Mouse (Mus musculus) forebrain, embryonic 13.5 days (tissue): Measurements from ENCODE around the gene Nrip3. TPM values are rescaled to one million over a fixed set of nuclear protein-coding genes. Genes with fewer than 3 reads are reported as not detected.

ENCODE experiments used
- ATAC-seq: fragments of 200-750 bp; cut with Nextera tagmentation; 2 replicates; pipeline ENCODE4 v1.8.0; 2017
- H3K27ac ChIP-seq: fragments of 300-500 bp; sonication (generic); 2 replicates; pipeline ENCODE4 v1.5.1; 2015; ENCODE audit warnings: inconsistent platforms, mild to moderate bottlenecking, moderate library complexity
- H3K27me3 ChIP-seq: fragments of 300-500 bp; sonication (generic); 2 replicates; pipeline ENCODE4 v1.6.1; 2015; ENCODE audit warnings: mild to moderate bottlenecking, inconsistent platforms
- H3K36me3 ChIP-seq: fragments of 300-500 bp; sonication (generic); 2 replicates; pipeline ENCODE4 v1.6.1; 2015; ENCODE audit warnings: mild to moderate bottlenecking, inconsistent platforms; ENCODE audit not compliant: poor library complexity, severe bottlenecking
- H3K4me1 ChIP-seq: fragments of 300-500 bp; sonication (generic); 2 replicates; pipeline ENCODE4 v1.6.1; 2015; ENCODE audit warnings: inconsistent platforms
- H3K4me2 ChIP-seq: fragments of 300-500 bp; sonication (generic); 2 replicates; pipeline ENCODE4 v1.6.1; 2015; ENCODE audit warnings: inconsistent platforms, mild to moderate bottlenecking, moderate library complexity
- H3K4me3 ChIP-seq: fragments of 300-500 bp; sonication (generic); 2 replicates; pipeline ENCODE4 v1.5.1; 2015; ENCODE audit warnings: mild to moderate bottlenecking, inconsistent platforms
- H3K9ac ChIP-seq: fragments of 300-500 bp; sonication (generic); 2 replicates; pipeline ENCODE4 v1.6.1; 2015; ENCODE audit warnings: mild to moderate bottlenecking, inconsistent platforms
- H3K9me3 ChIP-seq: fragments of 300-500 bp; sonication (generic); replicated peaks from 2 replicates; pipeline ENCODE4 v1.6.1; 2016; ENCODE audit warnings: inconsistent platforms
- WGBS: fragments of 180-500 bp; shearing (Covaris S2); methylation state at CpG from one replicate; pipeline ENCODE4 v1.1.7; 2015; 5-methylcytosine and 5-hydroxymethylcytosine counted together
- polyA plus RNA-seq: library from polyadenylated mRNA; unstranded; fragments of >200 nt; fragmentation: Nextera tagmentation; extraction: Ambion mirVana; gene quantifications from 2 replicates; pipeline ENCODE4 v1.2.1, GENCODE M21; 2015

The Nrip3 gene
- 2.7 TPM in 2 replicates for polyA plus RNA-seq

GRCm38 (mm10) chr7:109781470-109782203 lies at the start of gene Nrip3:
TSS of gene Nrip3 (minus strand) at chr7:109782025.
- Histone ChIP-seq H3K36me3 (no peaks in the 10 kb centered on the region), H3K4me2 (peak within 1 kb of the TSS; percentile 97), H3K9me3 (no peaks in the 10 kb centered on the region), H3K27me3 (peaks cover 57% of the 10 kb centered on the region), H3K9ac (peak within 1 kb of the TSS; percentile 61), H3K27ac (no peak within 1 kb of the TSS), H3K4me3 (peak within 1 kb of the TSS; percentile 54), H3K4me1 (peaks cover 12% of the 10 kb centered on the region)
- ATAC-seq: peak; percentile 86
- 1% methylated on average over 44 of the region's 52 CpGs for WGBS

- no peak overlapping the region for H3K4me2 ChIP-seq
Measured at GRCm38 (mm10) chr7:109831376-109831775, 49.6 kb upstream of the Nrip3 start.

GRCm38 (mm10) chr7:109826911-109827310 lies 45.1 kb upstream of the Nrip3 start:
- no peak overlapping the region for H3K9ac ChIP-seq
- H3K9me3 ChIP-seq: no peaks in the 10 kb centered on the region
- H3K4me3 ChIP-seq: no peak overlapping the region
- no peak overlapping the region for H3K27ac ChIP-seq
- peaks cover 28% of the 10 kb centered on the region for H3K27me3 ChIP-seq
- no peaks in the 10 kb centered on the region for H3K36me3 ChIP-seq
- no peak for ATAC-seq
- H3K4me1 ChIP-seq: no peaks in the 10 kb centered on the region
- no peak overlapping the region for H3K4me2 ChIP-seq
- WGBS: 91% methylated on average over 8 of the region's 8 CpGs

More at GRCm38 (mm10) chr7:109831376-109831775, 49.6 kb upstream of the Nrip3 start:
- WGBS: 68% methylated on average over 2 of the region's 2 CpGs
- Histone ChIP-seq H3K27ac (no peak overlapping the region), H3K36me3 (no peaks in the 10 kb centered on the region), H3K9ac (no peak overlapping the region), H3K4me3 (no peak overlapping the region), H3K27me3 (peaks cover 26% of the 10 kb centered on the region), H3K4me1 (no peaks in the 10 kb centered on the region), H3K9me3 (no peaks in the 10 kb centered on the region)
- no peak for ATAC-seq

- H3K36me3 ChIP-seq: no peaks in the 10 kb centered on the region
- peaks cover 25% of the 10 kb centered on the region for H3K27me3 ChIP-seq
- H3K4me2 ChIP-seq: no peak overlapping the region
- H3K27ac ChIP-seq: no peak overlapping the region
- H3K9ac ChIP-seq: no peak overlapping the region
- no peaks in the 10 kb centered on the region for H3K9me3 ChIP-seq
- peak; percentile 24; the same call in 1 of the 2 replicates for ATAC-seq
- H3K4me1 ChIP-seq: no peaks in the 10 kb centered on the region
- no peak overlapping the region for H3K4me3 ChIP-seq
- 81% methylated on average over 14 of the region's 14 CpGs for WGBS
Measured at GRCm38 (mm10) chr7:109825293-109825692, 43.5 kb upstream of the Nrip3 start.

GRCm38 (mm10) chr7:109818600-109818999 lies 36.8 kb upstream of the Nrip3 start:
- peaks cover 52% of the 10 kb centered on the region for H3K27me3 ChIP-seq
- H3K9me3 ChIP-seq: no peaks in the 10 kb centered on the region
- 91% methylated on average over 4 of the region's 4 CpGs for WGBS
- H3K36me3 ChIP-seq: no peaks in the 10 kb centered on the region
- ATAC-seq: no peak
- peaks cover 5% of the 10 kb centered on the region for H3K4me1 ChIP-seq
- H3K9ac ChIP-seq: no peak overlapping the region
- no peak overlapping the region for H3K4me2 ChIP-seq
- no peak overlapping the region for H3K27ac ChIP-seq
- no peak overlapping the region for H3K4me3 ChIP-seq

- H3K9me3 ChIP-seq: no peaks in the 10 kb centered on the region
- no peak overlapping the region for H3K27ac ChIP-seq
- ATAC-seq: no peak
- no peak overlapping the region for H3K9ac ChIP-seq
- H3K4me2 ChIP-seq: no peak overlapping the region
- no peaks in the 10 kb centered on the region for H3K36me3 ChIP-seq
- peaks cover 52% of the 10 kb centered on the region for H3K27me3 ChIP-seq
- H3K4me3 ChIP-seq: no peak overlapping the region
- H3K4me1 ChIP-seq: peaks cover 9% of the 10 kb centered on the region
Measured at GRCm38 (mm10) chr7:109817954-109818353, 36.1 kb upstream of the Nrip3 start.

GRCm38 (mm10) chr7:109813330-109814140 lies 31.7 kb upstream of the Nrip3 start:
- no peaks in the 10 kb centered on the region for H3K9me3 ChIP-seq
- peaks cover 74% of the 10 kb centered on the region for H3K27me3 ChIP-seq
- no peak overlapping the region for H3K9ac ChIP-seq
- H3K27ac ChIP-seq: no peak overlapping the region
- no peak overlapping the region for H3K4me3 ChIP-seq
- no peaks in the 10 kb centered on the region for H3K36me3 ChIP-seq
- no peak overlapping the region for H3K4me2 ChIP-seq
- peaks cover 9% of the 10 kb centered on the region for H3K4me1 ChIP-seq
- ATAC-seq: peak; percentile 50; the same call in 1 of the 2 replicates
- 7% methylated on average over 4 of the region's 4 CpGs for WGBS

GRCm38 (mm10) chr7:109807616-109808485 lies 26.0 kb upstream of the Nrip3 start:
- Histone ChIP-seq H3K4me3 (no peak overlapping the region), H3K36me3 (no peaks in the 10 kb centered on the region), H3K9ac (no peak overlapping the region), H3K27ac (no peak overlapping the region), H3K4me1 (no peaks in the 10 kb centered on the region), H3K4me2 (no peak overlapping the region), H3K27me3 (peaks cover 75% of the 10 kb centered on the region), H3K9me3 (no peaks in the 10 kb centered on the region)
- whole genome bisulfite sequencing: 84% methylated on average over 8 of the region's 8 CpGs
- ATAC-seq: no peak

- 74% methylated on average over 6 of the region's 6 CpGs for WGBS
- Histone ChIP-seq H3K9ac (no peak overlapping the region), H3K4me3 (no peak overlapping the region), H3K4me2 (no peak overlapping the region), H3K4me1 (no peaks in the 10 kb centered on the region), H3K9me3 (no peaks in the 10 kb centered on the region), H3K27ac (no peak overlapping the region), H3K27me3 (peaks cover 62% of the 10 kb centered on the region), H3K36me3 (no peaks in the 10 kb centered on the region)
- ATAC-seq: no peak
Measured at GRCm38 (mm10) chr7:109804843-109805242, 23.0 kb upstream of the Nrip3 start.

- Histone ChIP-seq H3K27ac (no peak overlapping the region), H3K4me2 (no peak overlapping the region), H3K9me3 (no peaks in the 10 kb centered on the region), H3K36me3 (no peaks in the 10 kb centered on the region), H3K4me3 (no peak overlapping the region), H3K4me1 (no peaks in the 10 kb centered on the region), H3K9ac (no peak overlapping the region), H3K27me3 (peaks cover 58% of the 10 kb centered on the region)
- WGBS: 93% methylated on average over 6 of the region's 6 CpGs
- no peak for ATAC-seq
Measured at GRCm38 (mm10) chr7:109804355-109804754, 22.5 kb upstream of the Nrip3 start.

GRCm38 (mm10) chr7:109803516-109803915 lies 21.7 kb upstream of the Nrip3 start:
- Histone ChIP-seq H3K27me3 (peaks cover 50% of the 10 kb centered on the region), H3K36me3 (no peaks in the 10 kb centered on the region), H3K27ac (no peak overlapping the region), H3K4me1 (no peaks in the 10 kb centered on the region), H3K4me2 (no peak overlapping the region), H3K9ac (no peak overlapping the region), H3K9me3 (no peaks in the 10 kb centered on the region), H3K4me3 (no peak overlapping the region)
- 91% methylated on average over 1 of the region's 1 CpGs for WGBS
- no peak for ATAC-seq

GRCm38 (mm10) chr7:109800626-109801025 lies 18.8 kb upstream of the Nrip3 start:
- ATAC-seq: no peak
- Histone ChIP-seq H3K27ac (no peak overlapping the region), H3K27me3 (peaks cover 29% of the 10 kb centered on the region), H3K4me2 (no peak overlapping the region), H3K36me3 (no peaks in the 10 kb centered on the region), H3K9ac (no peak overlapping the region), H3K4me1 (no peaks in the 10 kb centered on the region), H3K9me3 (no peaks in the 10 kb centered on the region), H3K4me3 (no peak overlapping the region)
- WGBS: 90% methylated on average over 4 of the region's 4 CpGs
